Comparison of ENCODE assay signal across 23 mouse cellular contexts in the genomic region with DNA sequence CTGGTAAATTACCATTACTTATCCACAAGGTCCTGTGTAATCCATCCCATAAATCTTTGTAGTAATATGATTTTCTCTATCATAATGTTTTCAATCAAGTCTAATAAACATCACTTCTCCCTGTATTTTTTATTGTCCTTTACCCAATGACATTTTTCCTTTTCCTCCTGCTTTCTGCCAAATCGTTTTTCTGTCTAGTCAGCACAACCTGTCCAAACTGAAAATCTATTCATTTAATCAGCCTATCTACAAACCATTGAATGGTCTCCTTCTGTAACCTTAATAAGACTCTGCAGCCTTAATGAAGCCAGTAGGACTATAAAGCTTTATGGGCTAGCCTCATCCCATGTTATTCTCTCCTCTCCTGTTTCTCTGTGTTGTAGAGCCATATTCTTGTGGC. TPM values are rescaled to one million over a fixed set of nuclear protein-coding genes. Genes with fewer than 3 reads are reported as not detected.
A peak's percentile ranks its signal among the peaks of the same experiment; 100 is the strongest.
DNase-seq lines count a peak whose midpoint lies in the region; ATAC-seq and TF ChIP-seq lines count a peak whose summit lies in the region.
"Had no signal": no experiment of that assay in that cellular context is flagged by ENCODE, and none has a peak within 500 bp of the region (broad histone marks: within the 10 kb centered on the region; RNA-seq: fewer than 3 reads in every experiment).

No protein-coding gene starts in this region.

- H3K36me3 ChIP-seq in forebrain, embryonic 15.5 days: no peaks in the 10 kb centered on the region
- no peaks in the 10 kb centered on the region for H3K36me3 ChIP-seq in forebrain, postnatal 0 days (ENCODE audit: insufficient read depth)
- H3K36me3 ChIP-seq in midbrain, embryonic 16.5 days (ENCODE audit: control insufficient read depth, insufficient read depth, low read length): no peaks in the 10 kb centered on the region
- H3K36me3 ChIP-seq in midbrain, embryonic 13.5 days: no peaks in the 10 kb centered on the region
- H3K36me3 ChIP-seq in CH12.LX (replicated peaks in 1 of 2; ENCODE audit: control insufficient read depth in 1 of 2, insufficient read depth in 1 of 2, low read length in 1 of 2) (no peaks in the 10 kb centered on the region), ES-E14 (ENCODE audit: control insufficient read depth, insufficient read depth, low read length, poor library complexity, severe bottlenecking) (no peaks in the 10 kb centered on the region)
- H3K36me3 ChIP-seq: G1E had no signal

- no peak overlapping the region for H3K9ac ChIP-seq in forebrain, embryonic 15.5 days (replicated peaks)
- H3K9ac ChIP-seq in forebrain, postnatal 0 days: no peak overlapping the region
- no peak overlapping the region for H3K9ac ChIP-seq in midbrain, embryonic 16.5 days (ENCODE audit: low read depth, low read length)
- no peak overlapping the region for H3K9ac ChIP-seq in midbrain, embryonic 13.5 days (replicated peaks)
- H3K9ac ChIP-seq in CH12.LX (ENCODE audit: insufficient read depth, low read depth): no peak overlapping the region
- H3K9ac ChIP-seq in ES-E14 (ENCODE audit: insufficient read depth, low read depth, low read length, poor library complexity, severe bottlenecking): no peak overlapping the region

- no peak for TF ChIP-seq CTCF in forebrain, postnatal 0 days (IDR thresholded peaks at IDR 0.05; ENCODE audit: low read depth)
- TF ChIP-seq CTCF in CH12.LX (conservative IDR thresholded peaks at IDR 0.05 in 1 of 2, IDR thresholded peaks at IDR 0.05 in 1 of 2; ENCODE audit: low read depth in 2 of 2, low read length in 2 of 2): no peak

- H3K27ac ChIP-seq in forebrain, embryonic 15.5 days (replicated peaks): peak overlapping the region; percentile 48; the same call in 1 of the 2 replicates
- no peak overlapping the region for H3K27ac ChIP-seq in forebrain, postnatal 0 days (ENCODE audit: low read depth, low read length)
- H3K27ac ChIP-seq in midbrain, embryonic 16.5 days (ENCODE audit: low read length): 0 out of 2 replicates have a peak overlapping the region, but pooled peaks have one; percentile 10
- no peak overlapping the region for H3K27ac ChIP-seq in midbrain, embryonic 13.5 days
- H3K27ac ChIP-seq in CH12.LX (ENCODE audit: insufficient read depth, low read depth) (no peak overlapping the region), ES-E14 (ENCODE audit: insufficient read depth, low read depth, low read length, poor library complexity, severe bottlenecking) (no peak overlapping the region)

- no peak overlapping the region for H3K4me2 ChIP-seq in forebrain, embryonic 15.5 days (replicated peaks)
- H3K4me2 ChIP-seq in forebrain, postnatal 0 days (ENCODE audit: low read depth): no peak overlapping the region
- H3K4me2 ChIP-seq in midbrain, embryonic 16.5 days (ENCODE audit: low read length): no peak overlapping the region
- H3K4me2 ChIP-seq in midbrain, embryonic 13.5 days (replicated peaks): no peak overlapping the region
- no peak overlapping the region for H3K4me2 ChIP-seq in CH12.LX (ENCODE audit: insufficient read depth, low read depth, poor library complexity, severe bottlenecking)

- WGBS in forebrain, embryonic 15.5 days: 55% methylated on average over 1 of the region's 1 CpGs
- WGBS in forebrain, postnatal 0 days: 42% methylated on average over 1 of the region's 1 CpGs
- 77% methylated on average over 1 of the region's 1 CpGs for WGBS in midbrain, embryonic 16.5 days
- 69% methylated on average over 1 of the region's 1 CpGs for WGBS in midbrain, embryonic 13.5 days

- H3K9me3 ChIP-seq in forebrain, embryonic 15.5 days: no peaks in the 10 kb centered on the region
- no peaks in the 10 kb centered on the region for H3K9me3 ChIP-seq in forebrain, postnatal 0 days (ENCODE audit: low read length)
- no peaks in the 10 kb centered on the region for H3K9me3 ChIP-seq in midbrain, embryonic 16.5 days (replicated peaks; ENCODE audit: control insufficient read depth, low read length, poor library complexity, severe bottlenecking)
- H3K9me3 ChIP-seq in midbrain, embryonic 13.5 days: no peaks in the 10 kb centered on the region
- H3K9me3 ChIP-seq in CH12.LX (replicated peaks; ENCODE audit: low read length): no peaks in the 10 kb centered on the region
- H3K9me3 ChIP-seq in ES-E14 (ENCODE audit: control insufficient read depth, insufficient read depth, low read depth, low read length): no peaks in the 10 kb centered on the region
- H3K9me3 ChIP-seq: G1E had no signal

- in situ Hi-C loops in CH12.LX (cut with MboI; ENCODE audit: low pct_ligation_motif_present, low pct_unique_long_range_greater_than_20kb, low sequenced_read_pairs) (no loop called here), ES-E14 (cut with MboI; ENCODE audit: low sequenced_read_pairs in 2 of 2, unreplicated experiment in 2 of 2) (no loop called here)

- DNase-seq in forebrain, postnatal 0 days: no peak
- DNase-seq in CH12.LX (ENCODE audit: extremely low read depth) (no peak), ES-E14 (ENCODE audit: low read depth, low spot score) (no peak)
- no peak for DNase-seq in gastrocnemius, postnatal 10 days
- DNase-seq in embryo, embryonic 10 days (ENCODE audit: low spot score): no peak
- DNase-seq: adrenal gland, adult 2 months; adrenal gland, adult 8-10 months; adrenal gland, postnatal 10 days; adrenal gland, postnatal 14 days; adrenal gland, postnatal 25 days; adrenal gland, postnatal 36 days; B cell, adult 2 months; cerebellum, adult 11 months; cerebellum, adult 11-12 months; cerebellum, adult 18-20 months; cerebellum, adult 2 months had no signal

- no peak for ATAC-seq in forebrain, embryonic 15.5 days (replicated peaks)
- ATAC-seq in forebrain, postnatal 0 days: no peak
- no peak for ATAC-seq in midbrain, embryonic 16.5 days
- no peak for ATAC-seq in midbrain, embryonic 13.5 days
- ATAC-seq: activated CD4-positive, CD25-positive, alpha-beta regulatory T cell, adult 4 months; CD4-positive, CD25-positive, alpha-beta regulatory T cell, adult 4 months; Patski had no signal

- no peaks in the 10 kb centered on the region for H3K79me2 ChIP-seq in CH12.LX (replicated peaks; ENCODE audit: control insufficient read depth, extremely low read depth, insufficient read depth, poor library complexity, severe bottlenecking)

- no peak for TF ChIP-seq POLR2A in CH12.LX (IDR thresholded peaks at IDR 0.05; ENCODE audit: low read depth, low read length)

- dilution Hi-C loops in CH12.LX (cut with MboI; ENCODE audit: extremely low pct_ligation_motif_present, extremely low pct_unique_long_range_greater_than_20kb, low sequenced_read_pairs): no loop called here

- H3K4me3 ChIP-seq in forebrain, embryonic 15.5 days: no peak overlapping the region
- no peak overlapping the region for H3K4me3 ChIP-seq in forebrain, postnatal 0 days (ENCODE audit: low read depth, low read length)
- no peak overlapping the region for H3K4me3 ChIP-seq in midbrain, embryonic 16.5 days (ENCODE audit: low read depth, low read length)
- H3K4me3 ChIP-seq in midbrain, embryonic 13.5 days (replicated peaks): no peak overlapping the region
- H3K4me3 ChIP-seq in CH12.LX (replicated peaks in 1 of 3; ENCODE audit: low read depth in 2 of 3, low read length in 2 of 3, poor library complexity in 1 of 3) (no peak overlapping the region), ES-E14 (ENCODE audit: insufficient read depth in 1 of 2, low read depth in 1 of 2, low read length in 2 of 2, poor library complexity in 1 of 2, severe bottlenecking in 1 of 2) (no peak overlapping the region)

- no peaks in the 10 kb centered on the region for H3K4me1 ChIP-seq in forebrain, embryonic 15.5 days
- no peaks in the 10 kb centered on the region for H3K4me1 ChIP-seq in forebrain, postnatal 0 days (ENCODE audit: insufficient read depth)
- H3K4me1 ChIP-seq in midbrain, embryonic 16.5 days (ENCODE audit: control insufficient read depth, insufficient read depth, low read length): no peaks in the 10 kb centered on the region
- H3K4me1 ChIP-seq in midbrain, embryonic 13.5 days (replicated peaks): no peaks in the 10 kb centered on the region
- no peaks in the 10 kb centered on the region for H3K4me1 ChIP-seq in CH12.LX (ENCODE audit: control insufficient read depth in 1 of 2, insufficient read depth in 2 of 2)
- no peaks in the 10 kb centered on the region for H3K4me1 ChIP-seq in ES-E14 (ENCODE audit: control insufficient read depth in 2 of 2, insufficient read depth in 2 of 2, low read length in 2 of 2, poor library complexity in 1 of 2)

- no peak for TF ChIP-seq RAD21 in CH12.LX (IDR thresholded peaks at IDR 0.05; ENCODE audit: low read depth, low read length)

- no peak for TF ChIP-seq EP300 in CH12.LX (IDR thresholded peaks at IDR 0.05; ENCODE audit: low read length)

- H3K27me3 ChIP-seq in forebrain, embryonic 15.5 days: no peaks in the 10 kb centered on the region
- no peaks in the 10 kb centered on the region for H3K27me3 ChIP-seq in forebrain, postnatal 0 days (ENCODE audit: insufficient read depth, low read length)
- H3K27me3 ChIP-seq in midbrain, embryonic 16.5 days (ENCODE audit: control insufficient read depth, insufficient read depth, low read depth, low read length): no peaks in the 10 kb centered on the region
- no peaks in the 10 kb centered on the region for H3K27me3 ChIP-seq in midbrain, embryonic 13.5 days
- no peaks in the 10 kb centered on the region for H3K27me3 ChIP-seq in CH12.LX (replicated peaks)
- H3K27me3 ChIP-seq: Patski had no signal

TF ChIP-seq in CH12.LX, 34 proteins besides CTCF, POLR2A, EP300 and RAD21:
- no peak for TF ChIP-seq USF2 (conservative IDR thresholded peaks at IDR 0.05; ENCODE audit: low read depth, low read length)
- TF ChIP-seq MAX (IDR thresholded peaks at IDR 0.05; ENCODE audit: low read length): no peak
- TF ChIP-seq UBTF (IDR thresholded peaks at IDR 0.05; ENCODE audit: low read depth, low read length): no peak
- TF ChIP-seq MAFK (IDR thresholded peaks at IDR 0.05; ENCODE audit: insufficient replicate concordance, low read length): 0 out of 2 replicates have a peak, but pooled peaks have one; percentile 58

TF ChIP-seq in ES-E14, 5 proteins besides CTCF, POLR2A, EP300 and RAD21:
- TF ChIP-seq MAFK (IDR thresholded peaks at IDR 0.05; ENCODE audit: insufficient read depth, low read depth, low read length) (0 out of 2 replicates have a peak, but pooled peaks have one; percentile 66), HCFC1 (IDR thresholded peaks at IDR 0.05; ENCODE audit: borderline replicate concordance, insufficient read depth, low read length) (no peak)

RNA-seq across cellular contexts. Expression of a gene that starts 45.2 kb away (rescaled TPM):
- 322 and 348 TPM in 2 replicates for polyA plus RNA-seq in forebrain, embryonic 15.5 days (2015; fragmentation: Nextera tagmentation; extraction: Ambion mirVana)
- total RNA-seq in forebrain, postnatal 0 days (2014; rRNA removed): 184 and 205 TPM in 2 replicates
- 132 and 185 TPM in 2 replicates for polyA plus RNA-seq in forebrain, postnatal 0 days (2015; fragmentation: Nextera tagmentation; extraction: Ambion mirVana)
- polyA plus RNA-seq in midbrain, embryonic 16.5 days (2015; fragmentation: Nextera tagmentation; extraction: Ambion mirVana): 160 and 200 TPM in 2 replicates
- polyA plus RNA-seq in midbrain, embryonic 13.5 days (2015; fragmentation: Nextera tagmentation; extraction: Ambion mirVana): 182 and 198 TPM in 2 replicates
- total RNA-seq in CH12.LX (2012; rRNA removed): 49.7 and 51.0 TPM in 2 replicates
- total RNA-seq in CH12.LX (2014; rRNA removed): 143 and 152 TPM in 2 replicates
- 77.0 and 103 TPM in 2 replicates for polyA plus RNA-seq in CH12.LX (2012; ENCODE audit: insufficient read length, low read depth)
- 3.7 and 3.9 TPM in 2 replicates for total RNA-seq in ES-E14 (2012; rRNA removed)
- 10 to 100 TPM; 73.2 to 82.2 TPM for total RNA-seq in gastrocnemius, postnatal 10 days (2021)

Comparison
In these comparisons a context has a peak if more than half of its experiments do, and no peak if none do; other contexts are left out.
1. H3K27ac ChIP-seq: peak in forebrain, embryonic 15.5 days (single experiment) and midbrain, embryonic 16.5 days (single experiment); none in forebrain, postnatal 0 days (single experiment), midbrain, embryonic 13.5 days (single experiment), CH12.LX (single experiment) and ES-E14 (single experiment).